Mouse (Mus musculus) intestine, embryonic 15.5 days (tissue): ENCODE measurements at regions not wholly inside any gene's neighbourhood (a gene's known extent, or its start where the extent isn't known, plus 50 kb on each side); places are given as distances from the start of the nearest gene placed in this dataset.

Experiments
- ATAC-seq: fragments of 200-750 bp; cut with Nextera tagmentation; 2 replicates; pipeline ENCODE4 v1.8.0; 2017; ENCODE audit warnings: moderate TSS enrichment, moderate library complexity
- H3K27ac ChIP-seq: fragments of 300-500 bp; sonication (generic); 2 replicates; pipeline ENCODE4 v1.5.1; 2015; ENCODE audit warnings: mild to moderate bottlenecking, inconsistent platforms
- H3K27me3 ChIP-seq: fragments of 300-500 bp; sonication (generic); replicated peaks from 2 replicates; pipeline ENCODE4 v1.6.1; 2015; ENCODE audit warnings: inconsistent platforms
- H3K36me3 ChIP-seq: fragments of 300-500 bp; sonication (generic); 2 replicates; pipeline ENCODE4 v1.6.1; 2015; ENCODE audit warnings: inconsistent platforms
- H3K4me1 ChIP-seq: fragments of 300-500 bp; sonication (generic); replicated peaks from 2 replicates; pipeline ENCODE4 v1.6.1; 2015; ENCODE audit warnings: inconsistent platforms
- H3K4me2 ChIP-seq: fragments of 300-500 bp; sonication (generic); replicated peaks from 2 replicates; pipeline ENCODE4 v1.6.1; 2015; ENCODE audit warnings: mild to moderate bottlenecking, inconsistent platforms
- H3K4me3 ChIP-seq: fragments of 300-500 bp; sonication (generic); replicated peaks from 2 replicates; pipeline ENCODE4 v1.5.1; 2015; ENCODE audit warnings: inconsistent platforms
- H3K9ac ChIP-seq: fragments of 300-500 bp; sonication (generic); 2 replicates; pipeline ENCODE4 v1.6.1; 2015; ENCODE audit warnings: inconsistent platforms
- H3K9me3 ChIP-seq: fragments of 300-500 bp; sonication (generic); 2 replicates; pipeline ENCODE4 v1.6.1; 2016; ENCODE audit warnings: inconsistent platforms
- WGBS: fragments of 180-500 bp; shearing (Covaris S2); methylation state at CpG from one replicate; pipeline ENCODE4 v1.1.7; 2015; 5-methylcytosine and 5-hydroxymethylcytosine counted together

GRCm38 (mm10) chr17:45784905-45785304, 51.3 kb upstream of the 1600014C23Rik start:
- H3K9ac ChIP-seq = no peak overlapping the region
- 0 out of 2 replicates have a peak, but pooled peaks cover 6% of the 10 kb centered on the region for H3K4me1 ChIP-seq
- ATAC-seq = peak; percentile 58; the same call in 1 of the 2 replicates
- H3K9me3 ChIP-seq = no peaks in the 10 kb centered on the region
- H3K27ac ChIP-seq = no peak overlapping the region
- H3K4me3 ChIP-seq = no peak overlapping the region
- 59% methylated on average over 10 of the region's 10 CpGs for WGBS
- H3K27me3 ChIP-seq = no peaks in the 10 kb centered on the region
- no peaks in the 10 kb centered on the region for H3K36me3 ChIP-seq
- no peak overlapping the region for H3K4me2 ChIP-seq

- no peak overlapping the region for H3K9ac ChIP-seq
- ATAC-seq = no peak
- no peak overlapping the region for H3K27ac ChIP-seq
- 91% methylated on average over 5 of the region's 5 CpGs for WGBS
- no peak overlapping the region for H3K4me2 ChIP-seq
- no peaks in the 10 kb centered on the region for H3K36me3 ChIP-seq
- 0 out of 2 replicates have a peak, but pooled peaks cover 3% of the 10 kb centered on the region for H3K4me1 ChIP-seq
- H3K27me3 ChIP-seq = no peaks in the 10 kb centered on the region
- no peaks in the 10 kb centered on the region for H3K9me3 ChIP-seq
- no peak overlapping the region for H3K4me3 ChIP-seq
These were observed 50.9 kb upstream of the 1600014C23Rik start for GRCm38 (mm10) chr17:45784496-45784895.
